Mouse (Mus musculus): ENCODE results near the gene Atp13a5. TPM values are rescaled to one million over a fixed set of nuclear protein-coding genes. Genes with fewer than 3 reads are reported as not detected.

The Atp13a5 gene
- total RNA-seq, 1 experiment: not detected

DNA sequence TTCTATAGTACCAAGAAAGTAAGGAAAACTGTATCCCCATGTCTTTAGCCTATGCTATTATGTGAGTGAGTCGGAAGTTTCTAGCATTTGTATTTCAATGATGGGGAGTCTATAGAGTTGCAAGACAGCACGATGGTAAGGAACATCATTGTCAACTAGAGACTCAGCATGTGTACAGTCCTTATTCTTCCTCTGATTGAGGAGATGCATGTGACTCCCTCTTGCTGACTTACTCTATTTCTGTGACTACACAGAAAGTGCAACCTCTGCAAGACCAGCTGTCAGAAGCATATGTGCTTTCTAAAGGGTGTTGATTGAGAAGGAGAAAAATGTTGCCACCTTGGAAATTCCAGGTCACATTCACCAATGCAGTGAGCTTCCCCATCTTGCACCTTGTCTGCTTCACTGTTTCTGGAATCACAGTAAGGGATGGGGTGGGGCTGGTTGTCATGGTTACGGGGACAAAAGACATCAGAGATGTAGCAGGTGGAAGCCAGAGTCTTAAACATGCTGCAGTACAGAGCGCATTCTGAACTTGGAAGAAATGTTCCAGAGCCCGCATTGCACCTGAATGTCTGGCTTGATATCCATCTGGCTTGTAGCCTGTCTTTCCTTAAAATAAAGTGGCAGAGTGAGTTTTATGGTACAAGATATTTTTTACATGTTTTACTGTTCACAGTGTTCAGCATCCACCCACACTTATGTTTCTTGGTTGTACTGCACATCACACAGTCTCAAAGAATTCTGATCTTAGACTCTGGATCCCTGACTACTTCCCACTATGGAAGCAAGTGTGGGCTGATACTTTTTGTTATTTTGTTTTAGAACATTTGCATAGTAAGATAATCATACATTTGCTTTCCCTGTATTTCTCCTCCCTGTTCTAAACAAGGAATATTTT lies 161.9 kb downstream of the Atp13a5 start:
- no peak overlapping the region for H3K4me3 ChIP-seq (ENCODE audit: insufficient read depth in 1 of 2, low read depth in 1 of 2, low read length in 2 of 2, poor library complexity in 1 of 2, severe bottlenecking in 1 of 2)
- in situ Hi-C loops (cut with MboI; ENCODE audit: low sequenced_read_pairs in 2 of 2, unreplicated experiment in 2 of 2): no loop called here

DNA sequence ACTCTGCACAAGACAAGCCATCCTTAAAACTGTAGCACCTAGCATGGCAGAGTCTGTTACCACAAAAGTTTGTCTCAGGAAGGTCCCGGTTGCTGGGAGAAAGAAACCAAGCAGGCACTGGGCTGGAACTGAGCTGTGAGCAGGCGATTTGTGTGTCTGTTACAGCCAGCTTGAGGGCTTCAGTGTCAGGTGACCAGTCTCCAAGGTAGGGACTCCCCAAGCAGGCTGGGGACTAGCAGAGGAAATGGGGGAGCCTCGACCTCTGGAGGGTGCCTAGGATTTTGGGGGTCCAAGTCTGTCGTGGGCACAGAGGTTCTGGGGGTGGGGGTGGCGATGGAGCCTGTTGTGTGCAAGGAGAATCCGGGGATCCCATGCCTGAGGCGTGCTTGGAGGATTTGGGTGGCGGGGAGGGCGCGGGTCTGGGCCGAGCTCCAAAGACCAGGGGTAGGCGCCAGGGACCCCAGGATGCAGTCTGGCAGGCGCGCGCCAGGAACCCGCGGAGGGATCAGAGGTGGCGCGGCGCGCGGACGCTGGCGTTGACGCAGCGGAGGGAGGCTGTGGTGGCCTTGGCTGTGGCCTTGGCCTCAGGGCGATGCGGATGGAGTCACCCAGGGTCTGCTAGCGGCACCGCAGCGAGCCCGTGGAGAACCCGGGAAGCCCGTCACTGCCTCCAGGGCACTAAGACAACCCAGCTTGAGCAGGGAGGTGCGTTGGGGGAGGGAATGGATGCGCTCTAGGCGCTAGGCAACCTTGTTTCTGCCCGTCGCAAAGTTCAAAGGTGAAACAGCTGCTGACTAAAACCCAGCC lies 168.7 kb downstream of the Atp13a5 start, which contains the start of gene Hrasls:
Gene Hrasls (plus strand): TSS at position 91 of the 807 bp plus-strand sequence.
- no peak within 1 kb of the TSS for H3K27ac ChIP-seq (ENCODE audit: insufficient read depth, low read depth, low read length, poor library complexity, severe bottlenecking)
- TF ChIP-seq ZNF384 (IDR thresholded peaks at IDR 0.05; ENCODE audit: low read depth, low read length): no peak
- TF ChIP-seq HCFC1 (IDR thresholded peaks at IDR 0.05; ENCODE audit: borderline replicate concordance, insufficient read depth, low read length): no peak
- TF ChIP-seq CHD2 (IDR thresholded peaks at IDR 0.05; ENCODE audit: low read depth, low read length): no peak
- no peak for TF ChIP-seq ZC3H11A (IDR thresholded peaks at IDR 0.05; ENCODE audit: borderline replicate concordance, low read depth, low read length)
- TF ChIP-seq MAFK (IDR thresholded peaks at IDR 0.05; ENCODE audit: insufficient read depth, low read depth, low read length): no peak
- H3K9me3 ChIP-seq (ENCODE audit: control insufficient read depth, insufficient read depth, low read depth, low read length): no peaks in the 10 kb centered on the region
- H3K4me1 ChIP-seq (ENCODE audit: control insufficient read depth in 2 of 2, insufficient read depth in 2 of 2, low read length in 2 of 2, poor library complexity in 1 of 2): no peaks in the 10 kb centered on the region
- no peaks in the 10 kb centered on the region for H3K36me3 ChIP-seq (ENCODE audit: control insufficient read depth, insufficient read depth, low read length, poor library complexity, severe bottlenecking)
- in situ Hi-C loops (cut with MboI; ENCODE audit: low sequenced_read_pairs in 2 of 2, unreplicated experiment in 2 of 2): no loop called here
- DNase-seq (ENCODE audit: low read depth, low spot score): peak; percentile 15
- H3K9ac ChIP-seq (ENCODE audit: insufficient read depth, low read depth, low read length, poor library complexity, severe bottlenecking): peak within 1 kb of the TSS; percentile 46
- peak within 1 kb of the TSS; percentile 44 to 58 for H3K4me3 ChIP-seq (ENCODE audit: insufficient read depth in 1 of 2, low read depth in 1 of 2, low read length in 2 of 2, poor library complexity in 1 of 2, severe bottlenecking in 1 of 2)

More for the DNA sequence above, 161.9 kb downstream of the Atp13a5 start:
- Histone ChIP-seq H3K4me1 (ENCODE audit: control insufficient read depth in 2 of 2, insufficient read depth in 2 of 2, low read length in 2 of 2, poor library complexity in 1 of 2) (no peaks in the 10 kb centered on the region), H3K27ac (ENCODE audit: insufficient read depth, low read depth, low read length, poor library complexity, severe bottlenecking) (no peak overlapping the region), H3K9me3 (ENCODE audit: control insufficient read depth, insufficient read depth, low read depth, low read length) (no peaks in the 10 kb centered on the region), H3K9ac (ENCODE audit: insufficient read depth, low read depth, low read length, poor library complexity, severe bottlenecking) (no peak overlapping the region), H3K36me3 (ENCODE audit: control insufficient read depth, insufficient read depth, low read length, poor library complexity, severe bottlenecking) (no peaks in the 10 kb centered on the region)
- TF ChIP-seq CHD2 (IDR thresholded peaks at IDR 0.05; ENCODE audit: low read depth, low read length) (no peak), MAFK (IDR thresholded peaks at IDR 0.05; ENCODE audit: insufficient read depth, low read depth, low read length) (no peak), HCFC1 (IDR thresholded peaks at IDR 0.05; ENCODE audit: borderline replicate concordance, insufficient read depth, low read length) (no peak), ZC3H11A (IDR thresholded peaks at IDR 0.05; ENCODE audit: borderline replicate concordance, low read depth, low read length) (no peak), ZNF384 (IDR thresholded peaks at IDR 0.05; ENCODE audit: low read depth, low read length) (no peak)
- DNase-seq (ENCODE audit: low read depth, low spot score): peak; percentile 40

DNA sequence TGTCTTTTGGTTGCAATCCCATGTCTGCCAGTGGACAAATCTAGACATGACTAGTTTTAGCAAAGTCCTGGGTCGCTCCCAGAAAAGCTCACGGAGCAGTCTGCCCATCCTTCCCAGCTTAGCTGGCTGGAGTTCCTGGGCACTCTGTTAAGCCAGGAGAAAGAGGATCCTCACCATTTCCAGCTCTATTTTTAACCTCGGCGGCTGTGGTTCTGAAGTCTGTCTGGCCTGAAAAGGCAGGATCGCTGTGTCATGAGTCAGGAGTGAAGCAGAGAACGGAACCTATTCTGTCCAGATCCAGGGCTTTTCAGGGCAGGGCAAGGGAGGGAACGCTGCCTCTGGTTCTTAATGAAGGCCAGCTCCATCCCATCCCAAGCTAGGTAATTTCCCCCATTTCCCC lies 169.7 kb downstream of the Atp13a5 start:
- DNase-seq (ENCODE audit: low read depth, low spot score): no peak
- no peaks in the 10 kb centered on the region for H3K4me1 ChIP-seq (ENCODE audit: control insufficient read depth in 2 of 2, insufficient read depth in 2 of 2, low read length in 2 of 2, poor library complexity in 1 of 2)
- H3K27ac ChIP-seq (ENCODE audit: insufficient read depth, low read depth, low read length, poor library complexity, severe bottlenecking): no peak overlapping the region
- no peak overlapping the region for H3K4me3 ChIP-seq (ENCODE audit: insufficient read depth in 1 of 2, low read depth in 1 of 2, low read length in 2 of 2, poor library complexity in 1 of 2, severe bottlenecking in 1 of 2)
- no peak for TF ChIP-seq ZNF384 (IDR thresholded peaks at IDR 0.05; ENCODE audit: low read depth, low read length)
- in situ Hi-C loops (cut with MboI; ENCODE audit: low sequenced_read_pairs in 2 of 2, unreplicated experiment in 2 of 2): no loop called here
- no peak overlapping the region for H3K9ac ChIP-seq (ENCODE audit: insufficient read depth, low read depth, low read length, poor library complexity, severe bottlenecking)
- no peaks in the 10 kb centered on the region for H3K36me3 ChIP-seq (ENCODE audit: control insufficient read depth, insufficient read depth, low read length, poor library complexity, severe bottlenecking)
- no peaks in the 10 kb centered on the region for H3K9me3 ChIP-seq (ENCODE audit: control insufficient read depth, insufficient read depth, low read depth, low read length)

DNA sequence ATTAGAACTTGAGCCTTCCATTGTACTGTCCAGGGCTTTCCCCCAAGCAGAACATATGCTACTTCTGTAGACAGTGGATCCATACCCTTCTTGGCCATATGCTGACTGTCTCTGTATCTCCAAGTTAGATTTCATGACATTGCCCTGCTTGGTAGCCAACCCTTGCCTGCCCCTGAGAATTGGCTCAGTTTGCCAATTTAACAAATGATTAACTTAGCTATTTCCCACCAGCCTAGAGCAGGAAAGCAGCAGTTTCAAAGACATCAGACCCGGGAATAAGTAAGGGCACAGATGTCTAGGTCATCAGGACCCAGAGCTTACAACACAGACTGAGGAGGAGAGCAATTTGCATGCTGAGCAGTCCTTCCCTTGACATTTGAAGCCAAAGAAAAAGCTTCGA lies 173.0 kb downstream of the Atp13a5 start:
- Histone ChIP-seq H3K9me3 (ENCODE audit: control insufficient read depth, insufficient read depth, low read depth, low read length) (no peaks in the 10 kb centered on the region), H3K4me1 (ENCODE audit: control insufficient read depth in 2 of 2, insufficient read depth in 2 of 2, low read length in 2 of 2, poor library complexity in 1 of 2) (no peaks in the 10 kb centered on the region), H3K36me3 (ENCODE audit: control insufficient read depth, insufficient read depth, low read length, poor library complexity, severe bottlenecking) (no peaks in the 10 kb centered on the region), H3K27ac (ENCODE audit: insufficient read depth, low read depth, low read length, poor library complexity, severe bottlenecking) (no peak overlapping the region), H3K9ac (ENCODE audit: insufficient read depth, low read depth, low read length, poor library complexity, severe bottlenecking) (no peak overlapping the region), H3K4me3 (ENCODE audit: insufficient read depth in 1 of 2, low read depth in 1 of 2, low read length in 2 of 2, poor library complexity in 1 of 2, severe bottlenecking in 1 of 2) (no peak overlapping the region)
- TF ChIP-seq HCFC1 (IDR thresholded peaks at IDR 0.05; ENCODE audit: borderline replicate concordance, insufficient read depth, low read length): no peak
- no peak for TF ChIP-seq MAFK (IDR thresholded peaks at IDR 0.05; ENCODE audit: insufficient read depth, low read depth, low read length)
- no peak for TF ChIP-seq CHD2 (IDR thresholded peaks at IDR 0.05; ENCODE audit: low read depth, low read length)
- no peak for TF ChIP-seq ZNF384 (IDR thresholded peaks at IDR 0.05; ENCODE audit: low read depth, low read length)
- no peak for TF ChIP-seq ZC3H11A (IDR thresholded peaks at IDR 0.05; ENCODE audit: borderline replicate concordance, low read depth, low read length)
- no peak for DNase-seq (ENCODE audit: low read depth, low spot score)
- in situ Hi-C loops (cut with MboI; ENCODE audit: low sequenced_read_pairs in 2 of 2, unreplicated experiment in 2 of 2): no loop called here

All from ES-E14 (cell line).